Mouse (Mus musculus) liver, adult (tissue): Measurements from ENCODE around the gene Zfp598.

Experiments used
- GATA4 ChIP-seq: IDR thresholded peaks from 2 replicates; pipeline ENCODE4 v1.6.1; 2014; ENCODE audit warnings: mild to moderate bottlenecking, low read length; ENCODE audit not compliant: insufficient replicate concordance

Zfp598 gene

DNA sequence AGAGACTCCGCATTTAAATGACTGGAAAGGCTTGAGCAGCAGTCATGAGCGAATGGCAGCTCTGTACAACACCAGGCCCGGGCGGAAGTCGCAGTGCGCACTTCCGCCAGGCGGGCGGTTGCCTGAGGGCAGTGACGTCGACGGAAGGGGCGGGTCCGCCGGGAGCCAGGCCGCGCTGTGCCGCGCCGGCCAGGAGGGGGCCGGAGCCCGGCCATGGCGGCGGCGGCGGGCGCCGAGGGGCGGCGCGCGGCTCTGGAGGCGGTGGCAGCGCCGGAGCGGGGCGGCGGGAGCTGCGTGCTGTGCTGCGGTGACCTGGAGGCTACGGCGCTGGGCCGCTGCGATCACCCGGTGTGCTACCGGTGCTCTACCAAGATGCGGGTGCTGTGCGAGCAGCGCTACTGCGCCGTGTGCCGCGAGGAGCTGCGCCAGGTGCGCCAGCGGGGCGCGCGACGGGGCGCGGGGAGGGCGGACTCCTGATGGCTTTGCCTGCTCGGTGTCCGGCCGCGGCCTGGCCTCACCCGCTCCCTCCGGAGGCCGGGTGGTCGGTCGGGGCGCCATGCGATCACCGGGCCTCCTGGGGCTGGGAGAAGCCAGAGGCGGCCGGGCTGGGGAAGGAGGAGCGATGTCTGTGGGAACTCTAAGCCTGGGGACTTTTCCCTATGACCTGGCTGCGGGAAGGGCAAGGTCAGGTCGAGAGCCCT is at the start of gene Zfp598:
Gene Zfp598 (plus strand): TSS at position 143 of the 701 bp plus-strand sequence.
- TF ChIP-seq GATA4 = no peak

DNA sequence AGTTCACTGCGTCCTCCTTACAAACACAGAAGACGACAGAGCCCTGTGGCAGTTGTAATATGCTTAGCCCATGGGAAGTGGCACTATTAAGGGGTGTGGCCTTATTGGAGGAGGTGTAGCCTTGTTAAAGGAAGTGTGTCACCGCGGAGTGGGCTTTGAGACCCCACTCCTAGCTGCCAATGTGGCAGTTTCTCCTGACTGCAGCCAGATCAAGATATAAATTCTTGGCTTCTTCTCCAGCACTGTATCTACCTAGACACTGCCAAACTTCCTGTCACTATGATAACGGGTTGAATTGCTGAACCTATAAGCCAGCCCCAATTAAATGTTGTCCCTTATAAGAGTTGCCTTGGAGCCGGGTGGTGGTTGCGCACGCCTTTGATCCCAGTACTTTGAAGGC is 44.0 kb upstream of the Zfp598 start:
- no peak for TF ChIP-seq GATA4

GRCm38 (mm10) chr17:24628646-24629045 is 40.8 kb upstream of the Zfp598 start:
- peak; percentile 45; the same call in 1 of the 2 replicates for TF ChIP-seq GATA4

GRCm38 (mm10) chr17:24630072-24630471 is 39.4 kb upstream of the Zfp598 start:
- TF ChIP-seq GATA4 = no peak

GRCm38 (mm10) chr17:24632167-24632812 is 37.2 kb upstream of the Zfp598 start, which contains the start of the genes Tsc2 and Nthl1:
Gene Tsc2, minus strand, starts transcription at chr17:24632630.
Gene Nthl1, plus strand, starts transcription at chr17:24632680.
- TF ChIP-seq GATA4 = no peak; the same call in 1 of the 2 replicates

DNA sequence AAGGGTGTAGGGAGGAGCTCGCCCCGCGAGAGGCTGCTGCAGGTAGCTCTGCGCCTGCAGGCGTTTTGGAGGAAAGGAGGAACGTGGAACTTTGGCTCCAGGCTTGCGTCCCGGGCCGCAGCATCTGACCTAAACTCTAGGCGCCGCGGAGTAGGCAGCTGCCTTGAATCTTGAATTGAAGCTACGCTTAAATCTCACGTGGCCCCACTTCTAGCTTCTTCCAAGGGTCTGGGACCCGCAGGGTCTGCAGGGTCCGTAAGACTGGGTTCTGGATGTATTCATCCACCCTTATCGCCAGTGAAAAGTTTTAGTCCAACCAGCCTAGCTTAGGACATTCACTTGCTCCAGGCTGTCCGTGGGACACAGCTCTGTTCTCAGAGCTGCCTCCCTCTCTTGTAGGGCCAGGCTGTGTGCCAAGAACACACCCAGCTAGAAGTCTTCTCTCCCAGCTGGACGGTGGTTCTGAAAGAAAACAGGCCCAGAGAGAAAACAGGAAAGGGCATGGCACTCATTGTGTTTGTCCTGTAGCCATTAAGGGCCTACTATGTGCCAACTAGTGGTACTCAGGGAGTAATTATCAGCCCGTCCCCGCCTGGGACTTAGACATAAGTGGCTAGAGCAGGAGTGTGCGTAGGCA is 36.6 kb upstream of the Zfp598 start:
- no peak for TF ChIP-seq GATA4

GRCm38 (mm10) chr17:24633831-24634230 is 35.7 kb upstream of the Zfp598 start:
- TF ChIP-seq GATA4 = no peak

DNA sequence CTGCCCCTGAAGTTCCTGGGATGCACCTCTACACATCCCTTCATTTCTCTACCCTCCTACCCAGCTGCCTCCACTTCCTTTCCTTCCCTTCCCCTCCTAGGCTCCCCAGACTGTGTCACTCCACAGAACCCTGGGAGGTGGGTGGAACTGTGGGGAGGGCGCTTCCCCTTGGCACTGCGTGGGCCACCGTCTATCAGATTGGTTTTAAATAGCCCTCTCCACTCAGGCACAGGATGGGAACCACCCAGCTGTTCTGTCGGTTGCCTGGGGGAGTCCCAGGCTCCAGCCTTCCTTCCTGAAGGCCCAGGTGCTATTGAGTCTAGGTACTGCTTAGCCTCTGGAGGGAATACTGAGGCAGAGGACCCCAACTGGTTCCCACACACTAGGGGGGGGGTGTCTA is 34.5 kb upstream of the Zfp598 start:
- peak; percentile 12; the same call in 1 of the 2 replicates for TF ChIP-seq GATA4

DNA sequence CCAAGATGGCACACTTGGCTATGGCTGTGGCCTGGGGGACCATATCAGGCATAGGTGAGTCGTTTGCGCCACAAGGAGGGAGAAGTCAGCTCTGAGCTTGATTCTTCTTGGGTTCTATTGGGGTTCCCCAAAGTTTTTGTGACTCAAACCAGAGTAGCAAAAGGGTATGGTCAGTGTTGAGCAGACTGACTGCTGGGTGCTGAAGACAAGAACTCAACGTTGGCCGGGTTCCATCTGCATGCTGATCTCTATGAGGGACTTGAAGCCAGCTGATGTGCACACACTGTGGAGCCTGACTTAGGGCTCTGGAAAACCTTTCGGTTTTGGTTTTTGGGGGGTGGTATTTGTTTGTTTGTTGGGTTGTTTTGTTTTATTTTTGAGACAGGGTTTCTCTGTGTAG is 33.8 kb upstream of the Zfp598 start:
- no peak for TF ChIP-seq GATA4

DNA sequence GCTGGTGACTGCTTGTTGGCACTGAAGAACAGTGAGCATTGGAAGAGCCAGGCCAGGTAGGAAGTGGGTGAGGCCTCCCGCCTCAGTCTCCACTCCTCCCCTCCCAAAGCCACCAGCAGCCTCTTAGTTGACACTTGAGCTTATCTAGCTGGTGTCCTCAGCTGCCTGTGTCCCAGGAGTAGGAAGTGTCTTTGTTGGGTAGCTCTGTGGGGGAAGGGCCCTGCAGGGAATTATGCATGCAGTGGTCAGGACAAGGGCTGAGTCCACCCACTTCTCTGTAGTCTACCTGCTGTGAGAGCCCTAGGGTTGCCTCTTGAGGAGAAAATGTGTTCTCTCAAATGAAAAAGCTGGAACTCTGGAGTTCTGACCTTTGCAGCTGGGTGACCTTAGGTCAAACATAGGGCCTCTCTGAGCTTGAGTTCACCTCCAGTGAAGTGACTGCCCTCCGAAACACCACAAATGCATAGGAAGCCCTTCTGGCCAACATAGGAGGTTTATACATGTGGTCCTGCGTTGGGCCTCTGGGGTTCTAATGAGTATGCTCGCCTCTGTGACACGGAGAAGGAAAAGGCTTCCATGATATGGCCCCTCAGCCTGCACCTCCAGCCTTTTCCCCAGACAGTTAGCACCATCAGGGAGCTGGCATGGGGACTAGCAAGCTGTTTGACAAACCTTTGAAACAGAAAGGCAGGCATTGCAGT is 32.6 kb upstream of the Zfp598 start:
- TF ChIP-seq GATA4 = no peak

- TF ChIP-seq GATA4 = no peak
These were observed 31.3 kb upstream of the Zfp598 start for GRCm38 (mm10) chr17:24638214-24638613.

DNA sequence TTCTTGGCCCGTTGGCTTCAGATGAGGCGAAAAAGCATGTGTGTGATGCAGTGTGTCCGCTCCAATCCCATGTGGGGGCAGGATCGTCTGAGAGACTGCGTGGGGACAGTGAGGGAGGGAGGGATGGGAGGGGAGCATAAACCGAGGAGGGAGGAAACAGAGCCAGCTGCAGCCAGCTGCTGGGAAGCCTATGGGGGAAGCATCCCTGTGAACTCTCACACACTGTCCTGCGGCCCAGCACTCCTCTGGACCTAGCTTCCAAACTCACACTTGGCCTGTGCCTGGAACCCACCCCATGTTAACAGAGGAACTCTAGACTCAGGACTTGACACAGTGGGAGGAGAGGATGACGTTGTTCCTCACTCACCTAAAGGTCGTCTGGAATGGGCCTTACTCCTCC is 30.6 kb upstream of the Zfp598 start:
- no peak for TF ChIP-seq GATA4

GRCm38 (mm10) chr17:24639571-24639988 is 29.9 kb upstream of the Zfp598 start:
- TF ChIP-seq GATA4 = no peak

DNA sequence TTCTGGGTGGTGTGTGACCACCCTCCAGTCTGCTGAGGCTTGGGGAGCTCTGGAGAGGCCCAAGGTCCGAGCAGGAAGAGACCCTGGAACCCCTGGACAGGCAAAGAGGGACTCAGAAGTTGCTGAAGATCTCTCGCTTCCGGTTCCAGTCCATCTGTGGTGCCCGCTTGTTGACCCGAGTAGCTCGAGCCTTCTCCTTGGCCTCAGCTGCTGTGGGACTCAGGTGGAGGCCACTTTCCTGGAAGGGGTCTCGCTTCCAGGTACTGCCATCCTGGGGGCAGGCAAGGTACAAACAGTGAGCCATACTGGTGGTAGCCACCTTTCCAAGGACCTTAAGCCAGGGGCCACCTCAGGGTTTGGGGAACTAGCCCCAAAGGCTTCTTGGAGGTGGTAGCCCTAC is 29.4 kb upstream of the Zfp598 start:
- no peak for TF ChIP-seq GATA4

GRCm38 (mm10) chr17:24640581-24640980 is 28.9 kb upstream of the Zfp598 start:
- no peak for TF ChIP-seq GATA4

GRCm38 (mm10) chr17:24641944-24642343 is 27.5 kb upstream of the Zfp598 start:
- TF ChIP-seq GATA4 = no peak

GRCm38 (mm10) chr17:24642791-24643343 is 26.6 kb upstream of the Zfp598 start:
- no peak for TF ChIP-seq GATA4
